Mouse (Mus musculus): ENCODE data around the gene Tm4sf19.

GRCm38 (mm10) chr16:32390882-32391281 is 9.4 kb upstream of the Tm4sf19 start:
- no peak for TF ChIP-seq CTCF (IDR thresholded peaks at IDR 0.05; ENCODE audit: borderline replicate concordance, insufficient read depth, low read length)
- no peak for TF ChIP-seq POLR2A (IDR thresholded peaks at IDR 0.05; ENCODE audit: low read depth, low read length)
